Mouse (Mus musculus): ENCODE measurements around the gene Lsg1. TPM values are rescaled to one million over a fixed set of nuclear protein-coding genes. Genes with fewer than 3 reads are reported as not detected.

Lsg1 gene
- total RNA-seq, 1 experiment from 2014 or later = 66.6 TPM

DNA sequence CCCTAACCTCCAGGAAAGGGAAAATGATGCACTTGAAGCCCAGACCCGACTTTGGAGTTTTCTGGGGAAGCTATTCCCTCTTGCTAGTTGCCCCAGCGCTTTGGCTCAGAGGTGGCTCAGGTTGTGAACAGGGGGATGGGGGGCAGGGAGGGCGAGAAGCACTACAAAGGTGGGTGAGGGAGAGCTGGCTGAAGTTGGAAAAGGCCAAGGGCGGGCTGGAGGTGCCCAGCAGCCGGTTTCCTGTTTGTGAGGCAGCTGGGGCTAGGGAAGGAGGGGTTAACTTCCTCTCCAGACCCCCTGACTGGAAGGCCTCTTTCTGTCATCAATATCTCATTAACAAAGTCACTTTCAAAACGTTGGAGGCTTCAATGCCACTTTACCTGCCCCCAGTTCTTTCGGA lies 14.6 kb upstream of the Lsg1 start:
- no peak for ATAC-seq (replicated peaks; ENCODE audit: insufficient number of reproducible peaks, low FRiP score, low TSS enrichment, poor library complexity, severe bottlenecking)

DNA sequence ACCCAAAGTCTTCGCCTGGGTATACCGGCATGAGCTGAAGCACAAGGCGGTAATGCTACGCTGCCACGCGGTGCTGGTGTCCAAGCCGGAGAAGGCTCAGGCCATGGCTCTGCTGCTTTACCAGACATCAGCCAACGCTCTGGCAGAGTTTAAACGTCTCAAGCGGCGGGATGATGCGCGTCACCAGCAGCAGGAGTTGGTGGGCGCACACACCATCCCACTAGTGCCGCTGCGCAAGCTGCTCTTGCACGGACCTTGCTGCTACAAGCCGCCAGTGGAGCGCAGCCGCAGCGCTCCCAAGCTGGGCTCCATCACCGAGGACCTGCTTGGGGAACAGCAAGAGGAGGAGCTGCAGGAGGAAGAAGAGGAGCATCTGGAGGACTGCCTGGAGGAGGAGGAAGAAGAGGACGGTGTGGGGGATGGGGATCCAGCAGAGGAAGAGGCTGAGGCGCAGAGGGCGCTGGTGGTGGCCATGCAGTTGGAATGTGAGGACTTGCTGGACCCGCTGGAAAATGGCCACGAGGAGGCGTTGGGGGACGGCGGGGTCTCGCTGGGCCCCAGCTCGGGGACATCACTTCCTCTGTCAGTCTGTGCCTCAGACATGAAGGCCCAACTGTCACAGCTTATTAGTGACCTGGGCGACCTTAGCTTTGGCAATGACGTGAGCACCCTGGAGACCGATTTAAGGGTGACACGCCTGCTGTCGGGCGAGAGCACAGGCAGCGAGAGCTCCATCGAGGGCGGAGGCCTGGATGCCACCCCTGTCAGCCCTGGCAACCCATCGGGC lies 13.8 kb upstream of the Lsg1 start:
- peak; percentile 12; the same call in 1 of the 2 replicates for ATAC-seq (replicated peaks; ENCODE audit: insufficient number of reproducible peaks, low FRiP score, low TSS enrichment, poor library complexity, severe bottlenecking)

DNA sequence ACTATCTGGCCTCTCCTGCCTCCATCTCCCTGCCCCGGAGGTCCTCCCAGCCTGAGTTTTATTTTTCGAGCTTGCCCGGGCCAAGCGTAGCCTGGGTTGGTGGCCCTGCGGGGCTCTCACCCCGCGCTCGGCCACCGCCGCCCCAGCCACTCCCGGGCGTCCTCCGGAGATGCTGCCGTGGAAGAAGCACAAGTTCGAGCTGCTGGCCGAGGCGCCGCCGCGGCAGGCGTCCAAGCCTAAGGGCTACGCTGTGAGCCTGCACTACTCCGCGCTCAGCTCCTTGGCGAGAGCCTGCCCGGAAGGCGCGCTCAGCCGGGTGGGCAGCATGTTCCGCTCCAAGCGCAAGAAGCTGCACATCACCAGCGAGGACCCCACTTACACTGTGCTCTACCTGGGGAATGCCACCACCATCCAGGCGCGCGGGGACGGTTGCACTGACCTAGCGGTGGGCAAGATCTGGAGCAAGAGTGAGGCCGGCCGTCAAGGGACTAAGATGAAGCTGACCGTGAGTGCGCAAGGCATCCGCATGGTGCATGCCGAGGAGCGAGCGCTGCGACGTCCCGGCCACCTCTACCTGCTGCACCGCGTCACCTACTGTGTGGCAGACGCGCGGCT lies 13.1 kb upstream of the Lsg1 start:
- no peak for ATAC-seq (replicated peaks; ENCODE audit: insufficient number of reproducible peaks, low FRiP score, low TSS enrichment, poor library complexity, severe bottlenecking)

DNA sequence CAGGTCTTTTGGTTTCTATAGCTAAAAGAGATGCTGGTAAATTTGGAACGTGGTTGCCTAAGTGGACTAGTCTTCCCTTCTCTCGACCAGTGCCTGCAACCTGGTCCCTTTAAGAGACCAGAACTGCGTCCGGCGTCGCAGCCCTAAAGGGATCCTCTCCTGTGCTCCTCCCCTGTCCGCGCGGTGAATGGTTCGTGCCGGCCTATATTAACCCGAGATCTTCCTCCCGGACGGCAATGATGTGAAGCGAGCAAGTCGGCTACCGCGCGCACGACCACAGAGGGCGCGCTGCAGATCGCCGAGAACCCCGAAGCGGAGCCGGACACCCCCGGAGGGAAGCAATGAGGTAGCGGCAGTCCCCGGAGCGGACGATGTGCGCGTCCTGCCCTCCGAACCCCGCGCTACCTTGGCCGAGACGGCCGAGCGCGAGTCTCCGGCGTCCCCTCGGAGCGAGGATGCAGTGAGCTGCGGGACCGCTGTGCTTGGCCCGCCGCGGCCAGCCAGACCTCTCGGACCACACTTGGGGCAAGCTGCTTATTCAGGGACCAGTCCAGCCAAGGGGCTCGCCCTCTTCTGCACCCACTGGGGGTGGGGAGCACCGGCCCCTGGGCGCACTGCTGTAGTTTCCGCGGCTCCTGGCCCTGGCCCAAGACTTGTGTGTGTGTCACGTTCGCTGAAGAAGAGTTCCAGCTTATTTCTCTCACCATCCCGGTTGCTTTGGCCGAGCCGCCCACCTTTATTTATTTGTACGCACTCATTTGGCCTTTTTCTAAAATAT lies 12.3 kb upstream of the Lsg1 start, which contains the start of gene Fam43a:
TSS of gene Fam43a (plus strand) at position 233 of the 778 bp plus-strand sequence.
- ATAC-seq (replicated peaks; ENCODE audit: insufficient number of reproducible peaks, low FRiP score, low TSS enrichment, poor library complexity, severe bottlenecking) = peak; percentile 80

DNA sequence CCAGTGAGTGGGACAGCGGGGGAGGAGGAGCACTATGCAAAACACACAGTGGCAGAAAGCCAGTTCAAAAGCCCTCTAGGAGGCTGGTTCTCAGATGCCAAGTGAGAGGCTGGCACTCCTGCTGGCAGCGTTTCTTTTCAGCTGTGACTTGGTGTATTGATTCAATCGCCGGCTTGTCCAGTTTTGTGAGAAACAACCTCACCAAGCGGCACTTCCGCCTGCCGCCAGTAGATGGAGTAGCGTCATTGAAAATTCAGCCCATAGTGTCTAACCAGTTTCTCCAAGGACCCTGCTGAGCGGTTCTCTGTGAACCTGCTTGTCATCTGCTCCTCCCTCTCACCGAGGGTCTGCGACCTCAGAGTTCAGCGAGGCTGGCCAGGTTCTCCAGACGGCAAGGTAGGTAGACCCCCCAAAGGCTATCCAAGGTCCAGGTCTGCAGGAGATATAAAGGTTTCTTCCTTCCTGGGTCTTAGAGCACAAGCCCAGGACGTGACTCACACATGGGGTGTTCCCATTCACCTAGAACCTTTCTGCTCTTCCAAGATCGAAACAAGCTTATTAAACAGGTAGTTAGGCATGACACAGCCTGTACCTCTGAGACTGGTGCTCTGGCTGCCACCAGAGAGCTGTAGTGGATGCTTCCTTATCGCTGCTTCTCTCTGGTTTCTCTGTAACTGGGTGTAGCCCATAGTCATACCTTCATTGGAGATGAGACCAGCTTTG lies 9.7 kb upstream of the Lsg1 start:
- peak; percentile 40 for ATAC-seq (replicated peaks; ENCODE audit: insufficient number of reproducible peaks, low FRiP score, low TSS enrichment, poor library complexity, severe bottlenecking)

DNA sequence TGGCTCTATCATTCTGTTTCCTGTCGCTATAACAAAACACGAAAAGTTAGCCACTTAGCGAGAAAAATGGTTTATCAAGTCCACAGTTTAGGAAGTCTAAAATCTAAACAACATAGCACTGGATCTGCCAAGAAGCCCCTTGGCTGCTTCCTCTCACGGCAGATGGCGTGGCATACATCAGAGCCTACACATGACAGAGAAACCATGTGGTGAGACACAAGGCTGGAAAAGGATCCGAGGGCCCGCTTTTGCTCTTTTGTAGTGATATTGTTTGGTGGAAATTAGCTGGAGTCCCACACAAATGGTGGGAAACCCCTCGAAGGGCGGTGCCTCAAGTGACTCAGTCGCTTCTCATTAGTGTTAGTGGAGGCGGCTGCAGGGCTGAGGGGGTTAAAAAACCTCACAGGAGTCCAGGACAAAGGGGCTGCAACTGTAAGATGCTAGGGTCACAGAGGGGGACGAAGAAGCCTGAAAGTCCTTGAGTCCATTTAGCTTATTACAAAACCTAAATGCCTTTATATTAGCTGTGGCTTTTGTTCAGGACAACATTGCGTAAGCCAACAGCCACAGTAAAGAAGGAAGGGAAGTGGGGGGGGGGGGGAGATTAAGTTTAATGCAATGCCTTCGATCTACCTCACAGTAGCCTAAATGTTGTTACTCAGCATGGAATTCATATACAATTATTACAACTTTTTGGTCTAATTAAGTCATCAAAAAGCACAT lies 8.6 kb upstream of the Lsg1 start:
- ATAC-seq (replicated peaks; ENCODE audit: insufficient number of reproducible peaks, low FRiP score, low TSS enrichment, poor library complexity, severe bottlenecking) = no peak

DNA sequence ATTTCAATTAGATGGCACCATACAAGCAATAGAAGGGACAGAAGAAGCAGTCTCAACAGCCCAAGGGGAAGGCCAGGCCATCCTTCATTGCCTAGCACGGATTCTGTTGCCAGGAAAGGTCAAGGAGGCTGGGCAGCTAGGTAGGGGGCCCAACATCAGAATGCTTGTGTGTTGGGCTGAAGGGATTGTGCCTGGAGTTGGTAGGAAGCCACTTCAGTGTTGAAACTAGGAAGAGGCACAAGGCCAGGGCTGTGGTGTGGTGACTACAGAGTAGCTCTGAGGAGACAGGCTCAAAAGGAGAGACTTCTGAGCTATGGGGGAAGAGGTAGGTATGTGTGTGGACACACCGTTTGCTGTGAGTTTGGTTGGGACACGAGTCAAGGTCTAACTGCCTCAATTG lies 8.0 kb upstream of the Lsg1 start:
- ATAC-seq (replicated peaks; ENCODE audit: insufficient number of reproducible peaks, low FRiP score, low TSS enrichment, poor library complexity, severe bottlenecking) = no peak

DNA sequence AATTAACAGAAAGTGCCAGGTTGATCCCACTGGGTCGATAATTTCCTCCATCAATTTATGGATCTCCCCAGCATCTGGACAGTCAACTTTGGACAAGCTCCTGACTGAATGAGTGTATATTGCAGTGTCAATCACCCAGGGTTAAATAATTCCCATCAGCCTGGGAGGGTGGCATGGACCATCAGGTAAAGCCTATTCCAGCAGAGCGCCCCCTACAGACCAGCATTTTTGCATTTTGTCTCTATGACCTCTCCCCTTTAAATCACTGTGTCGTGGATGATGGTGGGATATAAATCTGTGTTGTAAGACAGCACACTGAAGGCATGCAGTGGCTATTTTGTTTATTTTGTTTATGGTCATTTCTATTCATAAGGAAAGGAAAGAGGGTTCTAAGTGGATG lies 4.6 kb upstream of the Lsg1 start:
- ATAC-seq (replicated peaks; ENCODE audit: insufficient number of reproducible peaks, low FRiP score, low TSS enrichment, poor library complexity, severe bottlenecking) = no peak

DNA sequence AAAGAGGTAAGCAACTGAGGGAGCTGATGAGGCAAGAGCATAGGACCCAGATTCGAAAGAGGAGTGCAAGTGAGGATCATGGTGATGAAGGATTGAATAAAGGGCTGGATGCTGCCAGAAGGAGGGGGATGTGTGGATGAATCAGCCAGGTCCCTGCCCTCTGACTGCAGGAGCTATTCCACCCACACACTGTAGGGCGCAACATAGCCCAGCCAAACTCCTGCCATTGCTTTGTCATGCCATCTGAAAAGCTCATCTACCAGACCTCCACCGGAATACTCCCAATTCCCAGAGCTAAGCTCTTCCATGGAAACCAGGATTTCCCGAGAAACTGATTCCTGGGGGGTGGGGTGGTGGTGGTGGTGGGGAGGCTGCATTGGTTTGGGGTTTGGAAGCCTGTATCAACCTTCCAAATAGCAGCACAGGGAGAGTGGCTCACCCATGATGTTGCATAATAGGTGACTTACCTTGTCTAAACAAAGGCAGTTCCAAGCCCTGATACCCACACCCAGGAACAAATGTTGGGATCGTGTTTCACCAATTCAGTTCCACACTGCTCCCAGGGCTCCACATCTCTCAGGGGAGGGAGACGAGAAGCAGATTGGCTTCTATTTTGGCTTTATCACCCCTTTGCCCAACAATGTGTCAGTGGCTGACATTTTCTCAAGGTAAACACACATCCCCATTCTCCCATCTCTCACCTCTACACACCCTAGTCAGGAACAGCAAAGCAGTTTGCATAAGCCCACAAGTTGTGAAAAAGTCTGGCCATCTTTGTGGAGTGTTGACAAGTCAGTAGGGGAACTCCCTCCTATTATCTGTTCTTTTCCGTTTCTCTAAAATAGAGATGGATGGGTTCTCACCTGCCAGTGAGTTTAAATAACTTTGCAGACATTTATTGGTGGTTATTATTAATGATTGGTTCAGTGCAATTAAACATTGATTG lies 3.1 kb upstream of the Lsg1 start:
- no peak for ATAC-seq (replicated peaks; ENCODE audit: insufficient number of reproducible peaks, low FRiP score, low TSS enrichment, poor library complexity, severe bottlenecking)

DNA sequence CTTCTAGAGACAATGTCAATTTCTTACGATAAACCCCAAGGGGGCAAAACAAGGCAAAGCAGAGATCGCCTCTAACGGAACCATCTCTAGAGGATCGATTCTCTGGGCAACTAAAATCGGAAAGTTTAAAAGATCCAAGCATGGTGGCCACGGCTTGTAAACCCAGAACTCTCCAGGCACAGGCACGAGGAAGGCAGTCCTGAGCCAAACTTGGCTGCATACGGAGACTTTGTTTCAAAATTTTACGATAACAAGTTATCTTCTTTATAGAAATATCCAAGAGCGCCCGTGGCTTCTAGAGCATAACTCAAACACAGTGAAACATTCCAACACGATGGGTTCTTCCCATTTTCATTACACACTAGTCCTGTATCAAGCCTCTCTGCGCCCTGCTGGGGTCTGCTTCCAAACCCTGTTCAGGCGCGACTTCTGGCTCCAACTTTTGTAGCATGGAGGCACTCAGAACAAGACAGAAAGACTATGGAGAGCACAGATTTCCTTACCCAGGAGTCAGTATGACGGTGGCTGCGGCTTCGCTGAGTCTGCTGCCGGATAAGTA lies 378 bp downstream of the Lsg1 start:
- ATAC-seq (replicated peaks; ENCODE audit: insufficient number of reproducible peaks, low FRiP score, low TSS enrichment, poor library complexity, severe bottlenecking) = no peak

DNA sequence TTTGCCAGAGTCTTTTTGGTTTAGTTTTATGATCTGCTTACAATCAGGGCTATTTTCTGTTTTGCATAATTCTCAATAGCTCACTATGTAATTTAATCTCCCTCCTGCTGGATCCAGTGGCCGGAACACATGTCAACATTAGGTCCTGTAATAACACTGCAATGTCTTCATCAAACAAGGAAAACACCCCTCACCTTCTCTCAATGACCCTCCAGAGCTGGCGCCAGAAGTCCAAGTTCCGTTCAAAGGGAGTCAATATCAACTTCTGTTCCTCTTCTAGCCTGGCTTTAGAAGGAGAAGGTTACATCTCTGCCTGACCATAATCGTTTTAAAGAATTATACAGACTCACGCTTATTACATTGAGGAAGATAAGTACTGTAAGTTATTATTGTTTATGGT lies 6.6 kb downstream of the Lsg1 start:
- ATAC-seq (replicated peaks; ENCODE audit: insufficient number of reproducible peaks, low FRiP score, low TSS enrichment, poor library complexity, severe bottlenecking) = no peak

DNA sequence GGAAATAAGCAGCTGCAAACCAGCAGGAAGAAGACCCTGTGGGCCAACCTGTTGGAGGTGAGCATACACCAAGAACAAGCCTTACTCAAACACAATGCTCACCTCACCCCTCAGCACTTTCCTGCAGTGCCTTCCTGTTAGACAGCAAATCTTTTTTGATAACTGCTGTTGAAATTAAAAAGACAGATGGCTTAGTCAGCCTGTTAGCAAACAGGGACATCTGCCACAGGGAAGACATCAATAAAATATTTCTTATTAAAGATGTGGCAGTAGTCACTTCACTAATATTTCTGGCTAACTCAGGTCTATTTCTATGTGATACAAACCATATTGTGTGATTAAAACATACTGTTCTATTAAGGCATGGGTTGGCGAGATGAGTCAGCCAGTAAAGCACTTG lies 11.0 kb downstream of the Lsg1 start:
- ATAC-seq (replicated peaks; ENCODE audit: insufficient number of reproducible peaks, low FRiP score, low TSS enrichment, poor library complexity, severe bottlenecking) = no peak

DNA sequence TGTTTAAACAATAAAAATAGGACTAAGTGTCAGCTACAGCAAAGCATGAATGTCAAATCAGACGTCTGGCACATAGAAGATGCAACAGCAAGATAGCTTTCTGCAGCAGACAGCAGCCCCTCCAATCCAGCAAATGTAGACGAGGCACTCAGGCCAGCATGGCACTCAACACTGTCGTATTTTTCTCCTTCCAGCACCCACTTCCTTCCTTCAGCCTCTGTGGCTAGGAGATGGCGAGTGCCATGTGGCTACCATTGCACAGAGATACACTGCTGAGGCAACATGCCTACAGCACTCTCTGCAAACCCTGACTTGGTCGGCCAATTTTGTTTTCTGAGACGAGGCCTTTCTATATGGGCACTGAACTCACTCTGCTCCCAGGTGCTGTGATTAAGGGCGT lies 11.6 kb downstream of the Lsg1 start:
- no peak for ATAC-seq (replicated peaks; ENCODE audit: insufficient number of reproducible peaks, low FRiP score, low TSS enrichment, poor library complexity, severe bottlenecking)

DNA sequence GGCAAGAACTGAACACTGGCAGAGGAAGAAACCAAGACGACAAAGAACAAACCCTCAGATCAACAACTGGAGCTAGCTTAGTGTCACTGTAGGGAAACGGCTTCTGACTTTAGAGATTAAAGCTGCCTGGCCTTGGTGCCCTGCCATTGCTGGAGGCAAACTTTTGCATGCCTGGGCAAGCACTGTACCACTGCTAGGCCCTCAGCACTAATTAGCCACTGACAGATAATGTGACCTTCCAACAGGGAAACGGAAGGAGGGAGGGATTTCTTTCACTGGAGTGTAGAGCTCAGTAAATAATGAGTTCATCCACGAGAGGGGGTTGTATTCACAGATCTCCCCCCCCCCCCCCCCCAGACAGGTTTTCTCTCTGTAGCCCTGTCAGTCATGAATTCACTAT lies 15.2 kb downstream of the Lsg1 start:
- no peak for ATAC-seq (replicated peaks; ENCODE audit: insufficient number of reproducible peaks, low FRiP score, low TSS enrichment, poor library complexity, severe bottlenecking)

DNA sequence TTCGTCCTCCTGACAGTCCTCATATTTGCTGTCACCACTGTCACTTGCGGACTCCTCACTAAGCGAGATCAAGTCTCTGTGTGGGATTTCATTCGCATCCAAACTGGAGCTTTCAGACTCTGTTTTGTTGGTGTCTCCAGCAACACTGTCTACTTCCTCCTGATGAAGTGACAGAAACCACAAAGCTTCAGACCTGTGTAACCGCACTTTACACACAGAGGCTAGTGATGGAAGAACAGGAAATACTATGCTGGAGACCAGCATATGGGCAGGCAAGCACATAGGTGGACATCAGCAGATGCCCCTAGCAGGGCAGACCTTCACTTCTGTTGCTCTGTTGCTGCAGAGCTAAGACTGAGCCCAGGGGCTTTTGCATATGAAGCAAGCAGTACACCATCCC lies 16.0 kb downstream of the Lsg1 start:
- no peak for ATAC-seq (replicated peaks; ENCODE audit: insufficient number of reproducible peaks, low FRiP score, low TSS enrichment, poor library complexity, severe bottlenecking)

DNA sequence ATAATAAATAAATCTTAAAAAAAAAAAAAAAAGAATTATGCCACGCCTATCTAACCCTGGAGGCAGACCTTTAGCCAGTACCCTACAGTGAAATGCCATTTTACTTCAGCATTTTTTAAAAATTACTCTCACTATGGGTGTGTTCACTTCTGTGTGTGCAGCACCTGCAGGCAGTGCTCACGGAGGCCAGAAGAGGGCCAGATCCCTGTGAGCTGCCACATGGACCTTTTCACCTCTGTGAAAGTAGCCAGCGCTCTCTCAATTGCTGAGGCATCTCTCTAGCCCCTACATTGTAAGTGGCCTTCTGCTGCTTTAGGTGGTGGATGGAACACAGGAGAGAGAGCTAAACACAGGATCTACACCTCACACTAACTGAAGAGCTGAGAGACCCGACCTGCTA lies 17.2 kb downstream of the Lsg1 start:
- no peak for ATAC-seq (replicated peaks; ENCODE audit: insufficient number of reproducible peaks, low FRiP score, low TSS enrichment, poor library complexity, severe bottlenecking)

DNA sequence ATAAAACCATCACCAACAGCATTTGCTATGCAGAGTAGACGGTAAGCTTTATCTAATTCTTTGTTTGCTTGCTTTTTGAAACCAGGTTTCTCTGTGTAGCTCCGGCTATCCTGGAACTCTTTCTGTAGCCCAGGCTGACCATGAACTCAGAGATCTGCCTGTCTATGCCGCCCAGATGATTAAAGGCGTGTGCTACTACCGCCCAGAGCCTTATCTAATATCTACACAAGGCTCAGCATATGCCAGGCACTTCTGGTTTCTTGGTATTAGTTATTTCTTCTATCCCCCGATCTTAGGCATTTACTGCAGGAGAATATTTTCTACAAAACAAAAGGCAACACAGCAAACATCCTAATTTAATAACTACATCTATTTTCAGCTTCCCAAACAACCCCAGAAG lies 21.8 kb downstream of the Lsg1 start:
- no peak for ATAC-seq (replicated peaks; ENCODE audit: insufficient number of reproducible peaks, low FRiP score, low TSS enrichment, poor library complexity, severe bottlenecking)

All from monocyte, adult 5-6 weeks (primary cell).